Mouse (Mus musculus): Measurements from ENCODE around the gene Grik3.
"Not testable (repeated sequence)": the region's sequence is repeated elsewhere in the genome, so short reads cannot be mapped to it uniquely, and the experiment has no call there.

The Grik3 gene

GRCm38 (mm10) chr4:125590241-125590919 lies 99.9 kb downstream of the Grik3 start:
- DNase-seq (ENCODE audit: low spot score in 2 of 2), result no peak

- DNase-seq (ENCODE audit: low spot score in 2 of 2), result no peak
Observed at GRCm38 (mm10) chr4:125592663-125593062, 102.2 kb downstream of the Grik3 start.

GRCm38 (mm10) chr4:125595011-125595410 lies 104.5 kb downstream of the Grik3 start:
- no peak for DNase-seq (ENCODE audit: low spot score in 2 of 2)

- no peak for DNase-seq (ENCODE audit: low spot score in 2 of 2)
Observed at GRCm38 (mm10) chr4:125598677-125599076, 108.2 kb downstream of the Grik3 start.

- DNase-seq (ENCODE audit: low spot score in 2 of 2), result no peak
Observed at GRCm38 (mm10) chr4:125599510-125600005, 109.1 kb downstream of the Grik3 start.

- DNase-seq (ENCODE audit: low spot score in 2 of 2), result no peak
Observed at GRCm38 (mm10) chr4:125600642-125601041, 110.1 kb downstream of the Grik3 start.

GRCm38 (mm10) chr4:125601301-125601700 lies 110.8 kb downstream of the Grik3 start:
- no peak for DNase-seq (ENCODE audit: low spot score in 2 of 2)

GRCm38 (mm10) chr4:125604494-125604893 lies 114.0 kb downstream of the Grik3 start:
- DNase-seq (ENCODE audit: low spot score in 2 of 2), result no peak

- no peak for DNase-seq (ENCODE audit: low spot score in 2 of 2)
Observed at GRCm38 (mm10) chr4:125606147-125606546, 115.6 kb downstream of the Grik3 start.

- DNase-seq (ENCODE audit: low spot score in 2 of 2), result no peak
Observed at GRCm38 (mm10) chr4:125607397-125608042, 117.0 kb downstream of the Grik3 start.

GRCm38 (mm10) chr4:125608896-125609295 lies 118.4 kb downstream of the Grik3 start:
- DNase-seq (ENCODE audit: low spot score in 2 of 2), result not testable (repeated sequence)

GRCm38 (mm10) chr4:125609320-125610306 lies 119.1 kb downstream of the Grik3 start:
- no peak for DNase-seq (ENCODE audit: low spot score in 2 of 2)

- no peak for DNase-seq (ENCODE audit: low spot score in 2 of 2)
Observed at GRCm38 (mm10) chr4:125617851-125618250, 127.4 kb downstream of the Grik3 start.

GRCm38 (mm10) chr4:125618524-125619320 lies 128.2 kb downstream of the Grik3 start:
- no peak for DNase-seq (ENCODE audit: low spot score in 2 of 2)

- DNase-seq (ENCODE audit: low spot score in 2 of 2), result no peak
Observed at GRCm38 (mm10) chr4:125624885-125625678, 134.6 kb downstream of the Grik3 start.

GRCm38 (mm10) chr4:125629544-125629943 lies 139.0 kb downstream of the Grik3 start:
- no peak for DNase-seq (ENCODE audit: low spot score in 2 of 2)

- no peak for DNase-seq (ENCODE audit: low spot score in 2 of 2)
Observed at GRCm38 (mm10) chr4:125635037-125635436, 144.5 kb downstream of the Grik3 start.

GRCm38 (mm10) chr4:125636616-125637304 lies 146.3 kb downstream of the Grik3 start:
- DNase-seq (ENCODE audit: low spot score in 2 of 2), result no peak

- no peak for DNase-seq (ENCODE audit: low spot score in 2 of 2)
Observed at GRCm38 (mm10) chr4:125637364-125637763, 146.9 kb downstream of the Grik3 start.

- DNase-seq (ENCODE audit: low spot score in 2 of 2), result no peak
Observed at GRCm38 (mm10) chr4:125640520-125640919, 150.0 kb downstream of the Grik3 start.

Data from spleen, postnatal 36 days (tissue).